Mouse (Mus musculus) spleen, postnatal 4 days (tissue): ENCODE data around the gene C2cd6.

Experiments
- DNase-seq, 2 experiments: peaks; one replicate each; pipeline ENCODE4 v3.0.0; 2022; ENCODE audit warnings: low spot score in 2 of 2

Gene C2cd6

DNA sequence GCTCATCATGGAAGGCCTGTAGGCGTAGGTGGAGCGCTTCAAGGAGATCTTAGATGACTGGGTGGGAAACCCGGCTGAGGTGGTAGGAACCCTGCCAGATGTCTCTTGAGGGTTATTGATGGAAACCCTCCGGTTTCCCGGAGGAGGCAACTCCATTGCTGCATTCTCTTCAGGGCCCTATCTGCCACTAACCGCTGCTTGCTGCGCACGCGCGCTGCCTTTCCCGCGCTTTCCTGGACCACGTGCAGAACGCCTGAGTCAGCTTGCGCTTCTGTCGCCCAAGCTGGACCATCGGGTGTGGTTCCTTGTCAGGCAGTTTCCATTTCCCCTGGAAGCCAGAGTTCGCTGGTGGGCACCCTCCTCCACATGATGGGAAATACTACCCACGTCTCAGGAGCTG lies at the start of gene C2cd6:
Gene C2cd6 (minus strand): TSS at position 196 of the 400 bp plus-strand sequence.
- no peak for DNase-seq

DNA sequence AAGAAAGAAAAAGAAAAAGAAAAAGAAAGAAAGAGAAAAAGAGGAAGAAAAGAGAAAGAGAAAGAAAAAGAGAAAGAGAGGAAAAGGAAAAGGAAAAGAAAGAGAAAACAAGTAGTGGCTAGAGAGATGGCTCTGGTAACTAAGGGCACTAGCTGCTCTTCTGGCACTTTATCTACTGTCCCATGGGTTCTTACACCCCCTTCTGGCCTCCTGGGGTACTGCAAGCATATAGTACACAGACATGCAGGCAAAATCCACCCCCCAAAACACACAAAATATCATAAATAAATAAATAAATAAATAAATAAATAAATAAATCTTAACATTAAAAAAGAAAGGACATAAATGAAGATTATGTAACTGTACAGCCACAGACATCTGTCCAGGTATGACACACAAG lies 48.1 kb upstream of the C2cd6 start:
- peak; percentile 69 to 87 for DNase-seq

- no peak for DNase-seq
Measured at GRCm38 (mm10) chr1:59134419-59134818, 39.7 kb upstream of the C2cd6 start.

DNA sequence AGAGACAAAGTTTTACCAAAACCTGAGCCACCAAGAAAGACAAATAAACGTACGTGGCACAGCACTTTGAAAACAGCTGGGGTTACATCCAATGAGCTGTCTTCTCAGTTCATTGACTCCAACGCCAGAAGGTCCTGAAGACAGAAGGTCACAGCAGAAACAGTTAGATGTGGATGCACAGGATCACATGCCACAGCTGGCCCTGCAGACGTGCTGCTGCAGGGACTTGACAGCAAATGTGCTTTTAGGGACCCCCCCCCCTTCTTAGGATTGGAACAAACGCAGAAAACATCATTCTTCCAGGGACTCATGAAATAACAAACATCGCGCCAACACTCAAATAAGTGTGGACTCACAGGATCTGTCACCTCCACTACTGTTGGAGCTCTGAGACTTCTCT lies 34.2 kb upstream of the C2cd6 start:
- no peak for DNase-seq

- no peak for DNase-seq
Measured at GRCm38 (mm10) chr1:59125558-59125957, 30.9 kb upstream of the C2cd6 start.

DNA sequence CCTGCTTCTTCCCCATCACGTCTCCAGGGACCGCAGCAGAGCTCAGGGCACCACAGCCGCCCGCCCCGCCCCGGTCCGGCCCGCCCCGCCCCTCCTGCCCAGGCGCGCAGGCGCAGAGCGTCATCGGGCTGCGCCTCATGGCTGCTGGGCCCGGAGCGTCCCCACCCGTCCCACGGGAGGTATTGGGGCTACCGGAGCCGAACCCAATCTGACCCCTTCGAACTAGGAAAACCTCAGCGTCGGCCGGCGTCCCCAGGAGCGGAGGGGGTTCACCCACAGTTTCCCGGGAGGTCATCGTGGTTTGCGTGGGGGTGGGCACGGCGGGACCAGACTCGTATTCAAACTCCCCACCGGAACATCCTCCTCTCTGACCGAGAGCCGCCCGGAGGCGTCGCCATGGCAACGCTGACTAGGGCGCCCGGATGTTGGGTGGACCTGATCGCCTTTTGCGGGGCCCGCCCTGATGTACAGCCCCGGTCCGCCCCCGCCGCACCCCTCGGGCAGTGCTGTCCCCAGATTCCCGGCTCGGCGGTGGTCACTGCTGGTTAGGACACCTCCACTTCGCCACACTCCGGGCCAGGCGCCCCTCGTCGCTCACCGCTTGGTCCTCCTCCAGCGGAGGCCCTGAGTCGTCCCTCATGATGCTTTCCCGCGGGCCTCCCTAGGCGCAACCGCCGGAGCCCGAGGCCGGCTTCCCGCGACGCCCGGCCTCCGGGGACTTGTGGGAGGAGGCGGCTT lies 25.2 kb upstream of the C2cd6 start, which contains the start of gene Tmem237:
Gene Tmem237 (minus strand): TSS at position 689 of the 738 bp plus-strand sequence.
- peak; percentile 86 to 95 for DNase-seq

- DNase-seq = no peak
Measured at GRCm38 (mm10) chr1:59110524-59110923, 15.8 kb upstream of the C2cd6 start.

GRCm38 (mm10) chr1:59102071-59102470 lies 7.4 kb upstream of the C2cd6 start:
- no peak for DNase-seq

GRCm38 (mm10) chr1:59101020-59101419 lies 6.3 kb upstream of the C2cd6 start:
- DNase-seq = no peak

GRCm38 (mm10) chr1:59070867-59071266 lies 23.8 kb downstream of the C2cd6 start:
- no peak for DNase-seq

DNA sequence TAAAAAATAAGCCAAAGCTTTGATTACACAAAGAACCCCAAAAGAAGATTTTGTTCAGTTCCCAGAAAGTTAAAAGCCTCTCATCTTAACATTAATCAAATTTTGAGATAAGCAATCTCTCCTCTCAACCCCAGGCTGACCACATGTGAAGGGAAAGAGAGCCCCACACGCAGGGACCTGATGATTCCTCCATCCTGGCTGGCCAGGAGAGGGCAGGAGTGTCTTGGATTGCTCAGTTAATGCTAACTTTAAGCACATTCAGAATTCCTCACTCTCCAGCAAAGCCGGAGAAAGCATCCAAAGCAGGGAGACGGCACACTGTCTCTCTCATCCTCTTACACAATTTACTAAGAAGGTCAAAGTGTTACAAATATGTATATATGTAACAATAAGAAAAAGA lies 26.7 kb downstream of the C2cd6 start:
- DNase-seq = no peak

DNA sequence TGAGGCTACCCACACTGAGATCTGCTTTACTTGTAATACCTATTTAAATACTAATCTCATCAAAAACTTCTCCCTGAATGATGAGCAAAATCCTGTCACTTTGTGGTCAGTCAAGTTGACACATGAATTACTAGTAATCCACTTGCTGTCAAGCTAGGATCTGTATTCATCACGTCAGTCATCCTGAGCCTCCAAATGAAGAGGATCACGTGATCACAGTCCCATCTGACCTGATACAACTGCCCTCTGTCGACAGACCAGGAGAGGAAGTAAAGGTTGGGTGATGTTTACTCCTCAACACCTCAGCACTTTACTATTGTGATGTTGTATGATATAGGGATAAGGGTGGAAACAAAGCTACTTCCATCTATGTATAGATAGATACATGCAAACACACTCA lies 31.0 kb downstream of the C2cd6 start:
- no peak for DNase-seq

GRCm38 (mm10) chr1:59056955-59057354 lies 37.7 kb downstream of the C2cd6 start:
- no peak for DNase-seq

DNA sequence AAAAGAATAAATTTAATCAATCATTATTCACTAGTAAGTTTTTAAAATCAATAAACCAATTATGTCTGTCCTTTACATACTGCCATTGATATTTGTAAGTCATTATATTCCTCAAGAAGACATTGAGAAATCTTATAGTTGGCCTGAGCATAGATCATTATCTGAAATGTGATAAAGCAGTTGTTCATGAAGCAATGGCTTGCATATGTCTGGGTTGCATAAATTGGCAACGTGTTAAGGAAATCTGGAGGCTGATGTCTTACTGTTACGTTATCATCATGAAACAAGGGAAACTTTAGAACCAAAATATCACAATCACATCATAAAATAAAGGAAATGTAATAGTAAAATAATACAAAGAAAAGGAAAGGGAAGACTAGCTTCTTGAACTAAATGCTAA lies 43.4 kb downstream of the C2cd6 start:
- no peak for DNase-seq

GRCm38 (mm10) chr1:59037723-59038122 lies 57.0 kb downstream of the C2cd6 start:
- DNase-seq = no peak

GRCm38 (mm10) chr1:59021556-59021955 lies 73.1 kb downstream of the C2cd6 start:
- DNase-seq = no peak

- DNase-seq = no peak
Measured at GRCm38 (mm10) chr1:59009250-59009649, 85.5 kb downstream of the C2cd6 start.
